Mouse (Mus musculus) limb, embryonic 15.5 days (tissue): ENCODE data around the gene Fbxl17. TPM values are rescaled to one million over a fixed set of nuclear protein-coding genes. Genes with fewer than 3 reads are reported as not detected.

ENCODE experiments used
- ATAC-seq: fragments of 200-750 bp; cut with Nextera tagmentation; 2 replicates; pipeline ENCODE4 v1.8.0; 2017; ENCODE audit warnings: low read depth, moderate TSS enrichment; ENCODE audit not compliant: insufficient number of reproducible peaks, low FRiP score, low TSS enrichment
- H3K27ac ChIP-seq: fragments of 300-500 bp; sonication (generic); 2 replicates; pipeline ENCODE4 v1.5.1; 2015; ENCODE audit warnings: moderate library complexity, mild to moderate bottlenecking, inconsistent platforms
- H3K27me3 ChIP-seq: fragments of 300-500 bp; sonication (generic); 2 replicates; pipeline ENCODE4 v1.6.1; 2015; ENCODE audit warnings: inconsistent platforms
- H3K36me3 ChIP-seq: fragments of 300-500 bp; sonication (generic); 2 replicates; pipeline ENCODE4 v1.6.1; 2015; ENCODE audit warnings: inconsistent platforms
- H3K4me1 ChIP-seq: fragments of 300-500 bp; sonication (generic); 2 replicates; pipeline ENCODE4 v1.6.1; 2015; ENCODE audit warnings: inconsistent platforms
- H3K4me2 ChIP-seq: fragments of 300-500 bp; sonication (generic); 2 replicates; pipeline ENCODE4 v1.6.1; 2015; ENCODE audit warnings: mild to moderate bottlenecking, inconsistent platforms
- H3K4me3 ChIP-seq: fragments of 300-500 bp; sonication (generic); 2 replicates; pipeline ENCODE4 v1.5.1; 2015; ENCODE audit warnings: mild to moderate bottlenecking, inconsistent platforms
- H3K9ac ChIP-seq: fragments of 300-500 bp; sonication (generic); 2 replicates; pipeline ENCODE4 v1.6.1; 2015; ENCODE audit warnings: inconsistent platforms
- H3K9me3 ChIP-seq: fragments of 300-500 bp; sonication (generic); 2 replicates; pipeline ENCODE4 v1.6.1; 2016; ENCODE audit warnings: inconsistent platforms
- WGBS: fragments of 180-500 bp; shearing (Covaris S2); methylation state at CpG from one replicate; pipeline ENCODE4 v1.1.7; 2015; 5-methylcytosine and 5-hydroxymethylcytosine counted together
- polyA plus RNA-seq: library from polyadenylated mRNA; unstranded; fragments of >200 nt; fragmentation: Nextera tagmentation; extraction: Ambion mirVana; gene quantifications from 2 replicates; pipeline ENCODE4 v1.2.1, GENCODE M21; 2015

The Fbxl17 gene
- polyA plus RNA-seq, 1 experiment from 2014 or later, result 7.8 TPM

DNA sequence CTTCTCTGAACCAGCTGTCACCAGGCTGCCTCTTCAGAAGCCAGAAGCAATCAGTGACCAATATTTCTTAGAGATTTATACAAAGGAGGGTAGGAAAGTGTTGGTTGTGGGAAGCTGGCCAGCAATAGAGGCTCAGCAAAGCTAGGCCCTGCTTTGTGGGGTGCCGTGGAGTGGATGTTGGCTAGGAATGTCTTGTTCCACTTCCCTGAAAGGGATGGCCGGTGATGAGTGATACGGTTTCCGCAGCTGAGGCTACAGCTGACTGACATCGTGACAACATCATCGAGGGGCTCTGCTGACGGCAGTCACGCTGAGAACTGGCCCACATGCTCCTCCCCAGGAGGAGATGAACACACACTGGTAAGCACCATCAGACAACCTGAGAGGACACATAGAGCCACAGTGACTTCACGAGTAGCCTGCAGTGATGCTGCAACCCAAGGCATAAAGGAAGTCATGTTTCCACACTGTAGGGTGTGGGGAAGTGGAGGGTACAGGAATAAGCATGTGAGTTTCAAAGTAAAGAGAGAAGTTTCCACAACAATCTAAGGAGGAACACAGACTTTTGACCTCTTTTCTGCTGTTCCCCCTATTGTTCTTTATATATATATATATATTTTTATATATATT lies 456.7 kb downstream of the Fbxl17 start:
- peak; percentile 44; the same call in 1 of the 2 replicates for ATAC-seq
- WGBS, result 85% methylated on average over 9 of the region's 9 CpGs
- H3K4me3 ChIP-seq, result no peak overlapping the region
- no peaks in the 10 kb centered on the region for H3K36me3 ChIP-seq
- no peak overlapping the region for H3K9ac ChIP-seq
- no peak overlapping the region for H3K4me2 ChIP-seq
- no peaks in the 10 kb centered on the region for H3K9me3 ChIP-seq
- no peaks in the 10 kb centered on the region for H3K27me3 ChIP-seq
- H3K27ac ChIP-seq, result no peak overlapping the region
- H3K4me1 ChIP-seq, result 0 out of 2 replicates have a peak, but pooled peaks cover 7% of the 10 kb centered on the region

DNA sequence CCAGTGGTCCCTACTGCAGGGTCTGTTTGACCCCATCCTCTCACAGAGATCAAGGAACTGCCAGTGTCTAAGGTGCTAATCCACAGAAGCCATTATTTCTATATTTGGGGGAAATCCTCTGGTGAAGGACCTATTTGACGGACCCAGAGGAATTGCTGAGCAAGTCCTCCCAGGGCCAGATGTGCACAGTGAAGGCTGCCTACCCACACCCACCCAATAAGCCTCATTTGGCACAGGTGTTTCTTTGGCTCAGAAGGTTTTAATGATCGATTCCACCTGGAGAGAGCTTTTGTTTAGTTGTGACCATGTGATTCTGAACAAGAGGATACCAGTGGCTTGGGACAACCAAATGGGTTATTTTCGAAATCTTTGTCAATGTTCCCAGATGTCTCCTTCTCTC lies 462.3 kb downstream of the Fbxl17 start:
- H3K9ac ChIP-seq, result no peak overlapping the region
- H3K4me2 ChIP-seq, result no peak overlapping the region
- peaks cover 13% of the 10 kb centered on the region for H3K4me1 ChIP-seq
- H3K36me3 ChIP-seq, result no peaks in the 10 kb centered on the region
- no peak overlapping the region for H3K4me3 ChIP-seq
- H3K9me3 ChIP-seq, result no peaks in the 10 kb centered on the region
- no peak overlapping the region for H3K27ac ChIP-seq
- no peak for ATAC-seq
- H3K27me3 ChIP-seq, result no peaks in the 10 kb centered on the region
- WGBS, result 49% methylated on average over 3 of the region's 3 CpGs

DNA sequence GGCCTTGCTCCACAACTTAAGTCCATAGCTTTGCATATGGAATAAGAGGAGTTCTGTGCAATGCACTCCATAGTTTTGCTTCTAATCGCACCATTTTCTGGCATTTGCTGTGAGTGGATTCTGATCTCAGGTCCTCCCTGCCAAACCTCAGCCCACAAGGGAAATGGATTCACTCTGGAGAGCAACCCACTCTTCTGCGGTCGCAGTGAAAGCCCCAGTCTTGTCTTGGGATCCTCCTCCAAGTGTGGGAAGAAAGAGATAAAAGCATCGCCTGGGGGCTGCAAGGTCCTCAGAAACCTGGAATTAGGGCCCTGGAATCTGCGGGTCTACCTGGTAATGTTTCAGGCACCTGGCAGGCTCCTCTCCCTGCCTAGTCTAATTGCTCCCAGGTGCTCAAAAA lies 466.7 kb downstream of the Fbxl17 start:
- H3K4me3 ChIP-seq, result no peak overlapping the region
- H3K36me3 ChIP-seq, result no peaks in the 10 kb centered on the region
- H3K27me3 ChIP-seq, result no peaks in the 10 kb centered on the region
- H3K4me2 ChIP-seq, result no peak overlapping the region
- H3K9ac ChIP-seq, result no peak overlapping the region
- no peak overlapping the region for H3K27ac ChIP-seq
- WGBS, result 48% methylated on average over 5 of the region's 5 CpGs
- no peak for ATAC-seq
- H3K9me3 ChIP-seq, result no peaks in the 10 kb centered on the region
- peaks cover 17% of the 10 kb centered on the region for H3K4me1 ChIP-seq

DNA sequence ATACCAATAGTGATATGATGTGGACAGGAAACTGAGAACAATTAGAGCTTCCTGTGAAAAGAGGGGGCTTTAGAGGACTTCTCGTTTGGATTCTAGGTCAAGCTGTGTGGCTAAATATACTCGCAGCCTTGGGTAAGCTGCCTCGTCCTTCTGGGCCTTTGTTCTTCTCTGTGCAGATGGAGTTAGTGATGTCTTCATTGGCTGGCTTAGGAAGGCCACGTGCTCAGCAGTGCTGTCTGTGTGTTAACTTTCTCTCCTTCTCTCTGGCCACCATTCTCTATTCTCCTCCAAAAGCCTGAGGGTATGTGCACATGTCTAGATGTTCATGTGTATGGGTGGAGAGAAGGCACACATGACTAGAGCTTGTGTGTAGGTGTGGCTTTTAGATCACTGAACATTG lies 470.7 kb downstream of the Fbxl17 start:
- Histone ChIP-seq H3K27me3 (no peaks in the 10 kb centered on the region), H3K9ac (no peak overlapping the region), H3K36me3 (no peaks in the 10 kb centered on the region), H3K4me3 (no peak overlapping the region), H3K4me2 (no peak overlapping the region), H3K4me1 (peaks cover 19% of the 10 kb centered on the region), H3K9me3 (no peaks in the 10 kb centered on the region), H3K27ac (no peak overlapping the region)
- WGBS, result 51% methylated on average over 4 of the region's 4 CpGs
- no peak for ATAC-seq

DNA sequence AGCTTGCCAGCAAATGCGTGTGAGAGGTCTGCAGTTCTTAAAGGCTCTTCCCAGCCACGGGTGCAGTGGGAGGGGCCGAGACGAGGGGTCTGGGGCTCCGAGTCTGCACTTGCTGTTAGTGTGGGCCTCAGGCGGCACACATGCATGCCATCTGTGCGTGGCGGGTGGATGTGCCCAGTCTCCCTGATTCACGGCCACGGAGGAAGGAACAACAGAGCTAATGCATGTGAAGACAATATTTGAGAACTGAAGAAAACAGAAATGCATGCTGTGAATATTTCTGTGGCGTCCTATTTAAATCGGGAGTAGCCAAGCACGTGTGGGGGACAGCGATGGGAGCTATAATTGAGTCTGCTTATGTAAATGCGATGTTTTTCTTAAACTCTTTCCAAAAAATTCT lies 474.6 kb downstream of the Fbxl17 start:
- no peaks in the 10 kb centered on the region for H3K9me3 ChIP-seq
- H3K4me1 ChIP-seq, result peaks cover 6% of the 10 kb centered on the region; the same call in 1 of the 2 replicates
- no peak overlapping the region for H3K27ac ChIP-seq
- H3K4me2 ChIP-seq, result peak overlapping the region; percentile 43
- WGBS, result 15% methylated on average over 15 of the region's 15 CpGs
- no peaks in the 10 kb centered on the region for H3K27me3 ChIP-seq
- H3K36me3 ChIP-seq, result no peaks in the 10 kb centered on the region
- H3K4me3 ChIP-seq, result 0 out of 2 replicates have a peak overlapping the region, but pooled peaks have one; percentile 8
- H3K9ac ChIP-seq, result no peak overlapping the region
- 0 out of 2 replicates have a peak, but pooled peaks have one; percentile 58 for ATAC-seq

DNA sequence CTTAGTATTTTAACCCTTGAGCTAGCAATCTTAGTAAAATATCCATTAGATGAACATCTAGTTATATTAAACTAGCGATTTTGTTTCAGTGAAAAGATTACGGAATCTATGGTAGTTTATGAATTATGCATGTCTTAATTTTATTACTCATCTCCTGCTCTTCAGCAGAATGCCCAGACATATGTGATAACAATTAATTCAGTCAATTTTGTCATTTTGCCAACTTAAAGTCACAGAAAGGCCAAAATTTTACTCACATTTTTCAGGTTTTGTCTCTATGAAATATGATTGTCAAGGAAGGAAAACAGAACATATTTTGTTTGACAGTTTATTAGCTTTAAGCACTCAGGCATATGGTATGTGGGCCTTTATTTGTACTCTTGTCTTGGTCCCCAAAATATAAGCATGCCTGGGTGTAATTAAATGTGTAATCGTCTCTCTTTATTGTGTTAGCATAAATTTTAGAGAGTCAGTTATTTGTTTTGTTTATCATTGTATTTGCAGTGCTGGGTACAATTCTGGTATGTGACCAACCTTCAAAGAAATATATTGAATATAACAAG lies 482.1 kb downstream of the Fbxl17 start:
- no peaks in the 10 kb centered on the region for H3K27me3 ChIP-seq
- no peak overlapping the region for H3K9ac ChIP-seq
- no peak overlapping the region for H3K4me3 ChIP-seq
- H3K4me1 ChIP-seq, result no peaks in the 10 kb centered on the region
- H3K4me2 ChIP-seq, result no peak overlapping the region
- H3K36me3 ChIP-seq, result no peaks in the 10 kb centered on the region
- no peaks in the 10 kb centered on the region for H3K9me3 ChIP-seq
- no peak overlapping the region for H3K27ac ChIP-seq
- WGBS, result 85% methylated on average over 3 of the region's 3 CpGs
- ATAC-seq, result no peak

- no peak overlapping the region for H3K4me3 ChIP-seq
- 0 out of 2 replicates have a peak, but pooled peaks cover 6% of the 10 kb centered on the region for H3K4me1 ChIP-seq
- WGBS, result 44% methylated on average over 3 of the region's 3 CpGs
- no peak overlapping the region for H3K27ac ChIP-seq
- H3K9ac ChIP-seq, result no peak overlapping the region
- no peaks in the 10 kb centered on the region for H3K27me3 ChIP-seq
- no peaks in the 10 kb centered on the region for H3K36me3 ChIP-seq
- no peak overlapping the region for H3K4me2 ChIP-seq
- no peaks in the 10 kb centered on the region for H3K9me3 ChIP-seq
- no peak for ATAC-seq
Observed at GRCm38 (mm10) chr17:63012571-63012923, 487.3 kb downstream of the Fbxl17 start.

- Histone ChIP-seq H3K27me3 (no peaks in the 10 kb centered on the region), H3K36me3 (no peaks in the 10 kb centered on the region), H3K27ac (no peak overlapping the region), H3K4me3 (no peak overlapping the region), H3K9ac (no peak overlapping the region), H3K4me1 (0 out of 2 replicates have a peak, but pooled peaks cover 6% of the 10 kb centered on the region), H3K9me3 (no peaks in the 10 kb centered on the region), H3K4me2 (no peak overlapping the region)
- ATAC-seq, result no peak
- WGBS, result 68% methylated on average over 13 of the region's 13 CpGs
Observed at GRCm38 (mm10) chr17:63011893-63012570, 487.8 kb downstream of the Fbxl17 start.

DNA sequence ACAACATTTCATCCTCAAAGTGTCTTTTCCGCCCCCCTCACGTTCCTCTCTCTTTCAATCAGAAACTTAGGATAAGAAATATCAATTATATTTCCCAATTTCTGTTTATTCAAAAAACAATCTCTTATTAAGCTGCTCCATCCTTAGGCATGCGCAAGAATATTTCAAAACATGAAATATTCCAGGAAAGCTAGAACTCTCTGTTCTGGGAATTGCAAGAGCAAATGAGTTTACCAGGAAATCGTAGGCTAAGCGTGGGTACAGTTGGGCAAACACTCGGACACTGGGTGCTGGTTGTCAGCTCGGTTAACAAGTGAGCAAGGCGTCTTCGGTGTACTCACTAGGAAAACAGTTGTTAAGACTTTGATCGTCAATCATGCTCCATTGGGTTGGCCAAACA lies 489.0 kb downstream of the Fbxl17 start:
- Histone ChIP-seq H3K4me1 (0 out of 2 replicates have a peak, but pooled peaks cover 6% of the 10 kb centered on the region), H3K4me2 (no peak overlapping the region), H3K27me3 (no peaks in the 10 kb centered on the region), H3K4me3 (no peak overlapping the region), H3K36me3 (no peaks in the 10 kb centered on the region), H3K27ac (no peak overlapping the region), H3K9me3 (no peaks in the 10 kb centered on the region), H3K9ac (no peak overlapping the region)
- WGBS, result 92% methylated on average over 10 of the region's 10 CpGs
- no peak for ATAC-seq

DNA sequence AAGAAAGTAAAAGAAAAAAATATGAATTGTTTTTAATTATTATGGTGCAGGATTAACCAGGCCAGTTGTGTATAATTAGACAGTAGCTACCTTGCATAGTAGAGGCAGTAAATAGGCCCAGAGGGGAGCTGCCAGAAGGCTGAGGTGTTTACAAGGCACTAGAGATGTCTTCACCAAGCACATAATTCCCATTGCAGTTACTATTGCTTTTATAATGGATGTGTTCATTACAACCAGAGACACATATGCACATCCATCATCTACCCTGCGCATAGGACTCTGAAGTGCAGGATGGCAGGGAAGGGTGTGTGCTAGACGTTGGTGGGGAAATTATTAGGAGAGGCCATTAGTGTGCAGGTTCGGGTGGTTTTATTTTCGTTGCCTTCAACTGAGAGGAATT lies 491.0 kb downstream of the Fbxl17 start:
- 42% methylated on average over 4 of the region's 4 CpGs for WGBS
- no peak for ATAC-seq
- no peak overlapping the region for H3K4me2 ChIP-seq
- H3K36me3 ChIP-seq, result no peaks in the 10 kb centered on the region
- no peak overlapping the region for H3K9ac ChIP-seq
- H3K4me3 ChIP-seq, result no peak overlapping the region
- no peak overlapping the region for H3K27ac ChIP-seq
- H3K27me3 ChIP-seq, result no peaks in the 10 kb centered on the region
- no peaks in the 10 kb centered on the region for H3K9me3 ChIP-seq
- 0 out of 2 replicates have a peak, but pooled peaks cover 6% of the 10 kb centered on the region for H3K4me1 ChIP-seq

- Histone ChIP-seq H3K27ac (no peak overlapping the region), H3K9me3 (no peaks in the 10 kb centered on the region), H3K9ac (no peak overlapping the region), H3K4me3 (no peak overlapping the region), H3K4me1 (0 out of 2 replicates have a peak, but pooled peaks cover 6% of the 10 kb centered on the region), H3K4me2 (no peak overlapping the region), H3K27me3 (no peaks in the 10 kb centered on the region), H3K36me3 (no peaks in the 10 kb centered on the region)
- ATAC-seq, result no peak
- 47% methylated on average over 5 of the region's 5 CpGs for WGBS
Observed at GRCm38 (mm10) chr17:63008277-63008676, 491.5 kb downstream of the Fbxl17 start.

DNA sequence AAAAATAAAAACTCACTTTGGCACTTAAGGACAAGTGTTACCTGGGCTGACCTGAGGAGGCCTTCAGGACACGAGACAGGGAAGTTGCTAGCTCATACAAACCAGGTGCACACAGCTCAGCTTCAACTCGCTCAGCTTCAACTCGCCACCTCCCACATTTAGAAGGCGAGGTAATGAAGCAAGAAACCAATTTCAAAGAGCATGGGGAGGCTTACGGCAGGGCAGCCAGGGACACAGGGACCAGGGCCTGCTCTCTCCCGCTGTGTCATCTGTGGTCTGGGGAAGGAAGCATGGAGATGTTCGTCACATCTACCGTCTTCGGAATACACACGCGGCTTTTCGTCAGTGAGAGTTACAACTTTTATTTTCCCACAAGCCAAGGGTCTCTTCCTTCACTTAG lies 491.9 kb downstream of the Fbxl17 start:
- ATAC-seq, result no peak
- Histone ChIP-seq H3K4me3 (no peak overlapping the region), H3K4me2 (no peak overlapping the region), H3K36me3 (no peaks in the 10 kb centered on the region), H3K4me1 (0 out of 2 replicates have a peak, but pooled peaks cover 6% of the 10 kb centered on the region), H3K9me3 (no peaks in the 10 kb centered on the region), H3K27ac (no peak overlapping the region), H3K27me3 (no peaks in the 10 kb centered on the region), H3K9ac (no peak overlapping the region)
- WGBS, result 56% methylated on average over 12 of the region's 12 CpGs
